Mouse (Mus musculus) limb, embryonic 14.5 days (tissue): ENCODE results near the gene Lmx1b. TPM values are rescaled to one million over a fixed set of nuclear protein-coding genes. Genes with fewer than 3 reads are reported as not detected.

ENCODE experiments used
- ATAC-seq: fragments of 200-750 bp; cut with Nextera tagmentation; 2 replicates; pipeline ENCODE4 v1.8.0; 2017; ENCODE audit warnings: low read depth, moderate number of reproducible peaks, moderate TSS enrichment; ENCODE audit not compliant: low FRiP score
- DNase-seq: peaks from one replicate; pipeline ENCODE4 v3.0.0-alpha.2; 2015; ENCODE audit warnings: low spot score
- H3K27ac ChIP-seq: fragments of 300-500 bp; sonication (generic); replicated peaks from 2 replicates; pipeline ENCODE4 v1.5.1; 2014; ENCODE audit warnings: low read depth, mild to moderate bottlenecking, low read length, moderate library complexity, mixed read lengths
- H3K27me3 ChIP-seq: fragments of 300-500 bp; sonication (generic); 2 replicates; pipeline ENCODE4 v1.6.1; 2014; ENCODE audit warnings: low read length, mixed read lengths; ENCODE audit not compliant: control insufficient read depth, insufficient read depth
- H3K36me3 ChIP-seq: fragments of 300-500 bp; sonication (generic); 2 replicates; pipeline ENCODE4 v1.6.1; 2014; ENCODE audit warnings: mild to moderate bottlenecking, low read length, moderate library complexity, mixed read lengths; ENCODE audit not compliant: control insufficient read depth, insufficient read depth
- H3K4me1 ChIP-seq: fragments of 300-500 bp; sonication (generic); 2 replicates; pipeline ENCODE4 v1.6.1; 2014; ENCODE audit warnings: antibody characterized with exemption, low read length, mixed read lengths; ENCODE audit not compliant: control insufficient read depth, insufficient read depth
- H3K4me2 ChIP-seq: fragments of 300-500 bp; sonication (generic); replicated peaks from 2 replicates; pipeline ENCODE4 v1.6.1; 2014; ENCODE audit warnings: low read depth, mild to moderate bottlenecking, low read length, moderate library complexity; ENCODE audit not compliant: severe bottlenecking
- H3K4me3 ChIP-seq: fragments of 300-500 bp; sonication (generic); replicated peaks from 2 replicates; pipeline ENCODE4 v1.5.1; 2014; ENCODE audit warnings: low read length
- H3K9ac ChIP-seq: fragments of 300-500 bp; sonication (generic); 2 replicates; pipeline ENCODE4 v1.6.1; 2014; ENCODE audit warnings: mild to moderate bottlenecking, low read depth, low read length, moderate library complexity; ENCODE audit not compliant: severe bottlenecking
- H3K9me3 ChIP-seq: fragments of 300-500 bp; sonication (generic); 2 replicates; pipeline ENCODE4 v1.6.1; 2016; ENCODE audit warnings: low read length; ENCODE audit not compliant: control insufficient read depth
- POLR2A ChIP-seq: fragments of 200-500 bp; IDR thresholded peaks from 2 replicates; pipeline ENCODE4 v1.8.0; 2012; ENCODE audit warnings: inconsistent platforms, mild to moderate bottlenecking, moderate library complexity, borderline replicate concordance; ENCODE audit not compliant: insufficient read depth, insufficient read length; ENCODE audit errors: extremely low read depth
- WGBS: fragments of 180-500 bp; shearing (Covaris S2); extraction: QIAGEN DNeasy Blood & Tissue Kit; methylation state at CpG from one replicate; pipeline ENCODE4 v1.1.7; 2014; 5-methylcytosine and 5-hydroxymethylcytosine counted together
- polyA plus RNA-seq, 2 experiments: library from polyadenylated mRNA; depleted of rRNA in 1 of 2; stranded (reverse) in 1 of 2; unstranded in 1 of 2; fragments of >200 nt; fragmentation: Nextera tagmentation in 1 of 2; extraction: Ambion mirVana in 1 of 2; gene quantifications; 2 replicates each; pipeline versions ENCODE4 v1.2.1 to v1.2.3; 2012 to 2014

The Lmx1b gene
- polyA plus RNA-seq, 2 experiments = 6.3 to 28.3 TPM

- no peak overlapping the region for H3K4me3 ChIP-seq
- H3K9me3 ChIP-seq = no peaks in the 10 kb centered on the region
- peak overlapping the region; percentile 21; the same call in 1 of the 2 replicates for H3K4me2 ChIP-seq
- H3K9ac ChIP-seq = peak overlapping the region; percentile 6; the same call in 1 of the 2 replicates
- peaks cover 30% of the 10 kb centered on the region for H3K27me3 ChIP-seq
- WGBS = 20% methylated on average over 16 of the region's 16 CpGs
- H3K27ac ChIP-seq = no peak overlapping the region
- ATAC-seq (0 out of 2 replicates have a peak, but pooled peaks have one; percentile 27), DNase-seq (no peak)
- H3K36me3 ChIP-seq = peaks cover 3% of the 10 kb centered on the region; the same call in 1 of the 2 replicates
- no peak for TF ChIP-seq POLR2A
- H3K4me1 ChIP-seq = peaks cover 32% of the 10 kb centered on the region
Observed at GRCm38 (mm10) chr2:33626262-33627057, 13.9 kb downstream of the Lmx1b start.

- Histone ChIP-seq H3K4me1 (peaks cover 18% of the 10 kb centered on the region), H3K27ac (no peak overlapping the region), H3K9me3 (no peaks in the 10 kb centered on the region), H3K4me2 (0 out of 2 replicates have a peak overlapping the region, but pooled peaks have one; percentile 71), H3K4me3 (no peak overlapping the region), H3K9ac (no peak overlapping the region), H3K27me3 (peaks cover 27% of the 10 kb centered on the region), H3K36me3 (no peaks in the 10 kb centered on the region)
- ATAC-seq (no peak), DNase-seq (no peak)
- WGBS = 57% methylated on average over 9 of the region's 9 CpGs
- no peak for TF ChIP-seq POLR2A
Observed at GRCm38 (mm10) chr2:33617670-33618069, 22.6 kb downstream of the Lmx1b start.

GRCm38 (mm10) chr2:33616411-33616843 is 23.9 kb downstream of the Lmx1b start:
- peaks cover 27% of the 10 kb centered on the region for H3K27me3 ChIP-seq
- ATAC-seq (no peak), DNase-seq (no peak)
- WGBS = under 1% methylated on average over 30 of the region's 30 CpGs
- peak overlapping the region; percentile 34 for H3K4me3 ChIP-seq
- TF ChIP-seq POLR2A = no peak
- H3K27ac ChIP-seq = no peak overlapping the region
- peak overlapping the region; percentile 71 for H3K4me2 ChIP-seq
- H3K9me3 ChIP-seq = no peaks in the 10 kb centered on the region
- H3K36me3 ChIP-seq = no peaks in the 10 kb centered on the region
- peak overlapping the region; percentile 41; the same call in 1 of the 2 replicates for H3K9ac ChIP-seq
- H3K4me1 ChIP-seq = peaks cover 18% of the 10 kb centered on the region

- no peak for TF ChIP-seq POLR2A
- Histone ChIP-seq H3K36me3 (no peaks in the 10 kb centered on the region), H3K4me2 (peak overlapping the region; percentile 71), H3K9ac (peak overlapping the region; percentile 41; the same call in 1 of the 2 replicates), H3K27me3 (peaks cover 27% of the 10 kb centered on the region), H3K9me3 (no peaks in the 10 kb centered on the region), H3K4me3 (peak overlapping the region; percentile 34), H3K27ac (no peak overlapping the region), H3K4me1 (peaks cover 18% of the 10 kb centered on the region)
- no peak; the same call in 1 of the 2 replicates for ATAC-seq
- WGBS = 6% methylated on average over 13 of the region's 17 CpGs
- DNase-seq = no peak
Observed at GRCm38 (mm10) chr2:33615843-33616344, 24.4 kb downstream of the Lmx1b start.

- H3K27ac ChIP-seq = no peak overlapping the region
- ATAC-seq (no peak), DNase-seq (no peak)
- no peaks in the 10 kb centered on the region; the same call in 1 of the 2 replicates for H3K36me3 ChIP-seq
- WGBS = 9% methylated on average over 18 of the region's 18 CpGs
- H3K9ac ChIP-seq = 0 out of 2 replicates have a peak overlapping the region, but pooled peaks have one; percentile 6
- no peak overlapping the region for H3K4me2 ChIP-seq
- peaks cover 24% of the 10 kb centered on the region for H3K4me1 ChIP-seq
- TF ChIP-seq POLR2A = no peak
- H3K9me3 ChIP-seq = no peaks in the 10 kb centered on the region
- no peaks in the 10 kb centered on the region for H3K27me3 ChIP-seq
- no peak overlapping the region for H3K4me3 ChIP-seq
Observed at GRCm38 (mm10) chr2:33605487-33606256, 34.6 kb downstream of the Lmx1b start.
